Mouse (Mus musculus) forebrain, embryonic 11.5 days (tissue): ENCODE data around the gene Eci1. TPM values are rescaled to one million over a fixed set of nuclear protein-coding genes. Genes with fewer than 3 reads are reported as not detected.
"Not testable (repeated sequence)": the region's sequence is repeated elsewhere in the genome, so short reads cannot be mapped to it uniquely, and the experiment has no call there.

ENCODE experiments used
- ATAC-seq: fragments of 200-750 bp; cut with Nextera tagmentation; replicated peaks from 2 replicates; pipeline ENCODE4 v1.8.0; 2017; ENCODE audit warnings: moderate TSS enrichment; ENCODE audit not compliant: low FRiP score
- DNase-seq: peaks from one replicate; pipeline ENCODE4 v3.0.0-alpha.2; 2017; ENCODE audit warnings: low spot score
- H3K27ac ChIP-seq: fragments of 300-500 bp; sonication (generic); 2 replicates; pipeline ENCODE4 v1.5.1; 2014; ENCODE audit warnings: low read depth, low read length
- H3K27me3 ChIP-seq: fragments of 300-500 bp; sonication (generic); 2 replicates; pipeline ENCODE4 v1.6.1; 2014; ENCODE audit warnings: mild to moderate bottlenecking, low read length, mixed read lengths; ENCODE audit not compliant: control insufficient read depth, insufficient read depth
- H3K36me3 ChIP-seq: fragments of 300-500 bp; sonication (generic); 2 replicates; pipeline ENCODE4 v1.6.1; 2014; ENCODE audit warnings: mild to moderate bottlenecking, low read length, moderate library complexity, mixed read lengths; ENCODE audit not compliant: control insufficient read depth, insufficient read depth
- H3K4me1 ChIP-seq: fragments of 300-500 bp; sonication (generic); replicated peaks from 2 replicates; pipeline ENCODE4 v1.6.1; 2014; ENCODE audit warnings: low read length, mixed read lengths; ENCODE audit not compliant: control insufficient read depth, insufficient read depth
- H3K4me2 ChIP-seq: fragments of 300-500 bp; sonication (generic); 2 replicates; pipeline ENCODE4 v1.6.1; 2014; ENCODE audit warnings: low read depth, mild to moderate bottlenecking, low read length, moderate library complexity, mixed read lengths; ENCODE audit not compliant: severe bottlenecking
- H3K4me3 ChIP-seq: fragments of 300-500 bp; sonication (generic); 2 replicates; pipeline ENCODE4 v1.5.1; 2014; ENCODE audit warnings: low read depth, low read length
- H3K9ac ChIP-seq: fragments of 300-500 bp; sonication (generic); 2 replicates; pipeline ENCODE4 v1.6.1; 2014; ENCODE audit warnings: low read length
- H3K9me3 ChIP-seq: fragments of 300-500 bp; sonication (generic); 2 replicates; pipeline ENCODE4 v1.6.1; 2016; ENCODE audit warnings: low read length, mixed read lengths; ENCODE audit not compliant: control insufficient read depth
- WGBS: fragments of 180-500 bp; shearing (Covaris S2); extraction: QIAGEN DNeasy Blood & Tissue Kit; methylation state at CpG from one replicate; pipeline ENCODE4 v1.1.7; 2014; 5-methylcytosine and 5-hydroxymethylcytosine counted together
- polyA plus RNA-seq: library from polyadenylated mRNA; unstranded; fragments of >200 nt; fragmentation: Nextera tagmentation; extraction: Ambion mirVana; gene quantifications from 2 replicates; pipeline ENCODE4 v1.2.1, GENCODE M21; 2014

Eci1 gene
- polyA plus RNA-seq, 1 experiment from 2014 or later = 68.7 TPM

DNA sequence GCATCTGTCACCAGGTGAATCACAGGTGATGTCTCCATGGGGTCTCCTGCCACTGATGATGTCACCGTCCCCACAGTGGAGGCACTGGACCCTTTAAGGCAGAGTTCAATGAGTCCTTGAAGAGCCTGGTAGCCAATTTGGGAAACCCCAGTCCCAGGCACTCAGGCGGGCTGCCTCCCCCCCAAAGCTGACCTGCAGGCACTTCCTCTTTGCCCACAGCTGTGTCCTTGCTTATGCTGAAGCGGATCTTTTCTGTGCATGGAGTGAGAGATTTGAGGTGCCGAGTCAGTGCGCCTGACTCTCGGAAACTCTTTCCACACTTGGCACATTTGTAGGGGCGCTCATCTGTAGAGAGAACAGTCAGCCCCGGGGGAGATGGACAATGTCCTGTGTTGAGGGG lies 20.1 kb downstream of the Eci1 start:
- WGBS = 94% methylated on average over 8 of the region's 8 CpGs
- H3K36me3 ChIP-seq = peaks cover 13% of the 10 kb centered on the region
- H3K4me2 ChIP-seq = no peak overlapping the region
- DNase-seq = no peak
- H3K27me3 ChIP-seq = no peaks in the 10 kb centered on the region
- H3K4me3 ChIP-seq = no peak overlapping the region
- H3K9ac ChIP-seq = no peak overlapping the region
- H3K27ac ChIP-seq = no peak overlapping the region
- ATAC-seq = no peak
- no peaks in the 10 kb centered on the region for H3K4me1 ChIP-seq
- H3K9me3 ChIP-seq = no peaks in the 10 kb centered on the region

GRCm38 (mm10) chr17:24449507-24449906 lies 23.1 kb downstream of the Eci1 start:
- no peaks in the 10 kb centered on the region for H3K27me3 ChIP-seq
- DNase-seq (no peak), ATAC-seq (no peak)
- H3K4me2 ChIP-seq = no peak overlapping the region
- no peak overlapping the region for H3K4me3 ChIP-seq
- H3K9ac ChIP-seq = no peak overlapping the region
- H3K9me3 ChIP-seq = no peaks in the 10 kb centered on the region
- peaks cover 4% of the 10 kb centered on the region; the same call in 1 of the 2 replicates for H3K36me3 ChIP-seq
- H3K4me1 ChIP-seq = peaks cover 7% of the 10 kb centered on the region; the same call in 1 of the 2 replicates
- no peak overlapping the region for H3K27ac ChIP-seq
- 94% methylated on average over 6 of the region's 6 CpGs for WGBS

DNA sequence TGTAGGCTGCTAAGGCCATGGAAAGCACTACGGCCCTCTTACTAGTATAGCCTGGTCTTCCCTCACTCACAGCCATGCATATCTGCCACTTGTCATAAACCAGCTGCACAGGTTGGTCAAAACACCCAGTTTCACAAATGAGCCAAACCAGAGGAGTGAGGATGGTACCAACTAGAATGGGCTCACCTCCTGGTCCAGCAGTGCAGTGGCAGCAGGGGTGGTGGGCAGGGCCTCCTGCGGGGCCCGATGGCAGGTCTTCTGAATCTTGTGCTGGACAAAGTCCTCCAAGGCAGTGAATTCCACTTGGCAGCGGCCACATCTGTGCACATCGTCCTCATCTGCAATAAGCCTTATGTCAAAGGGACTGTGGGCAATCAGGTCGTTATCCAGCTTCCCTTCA lies 24.8 kb downstream of the Eci1 start:
- WGBS = 95% methylated on average over 6 of the region's 6 CpGs
- no peak overlapping the region for H3K4me3 ChIP-seq
- H3K4me2 ChIP-seq = no peak overlapping the region
- H3K4me1 ChIP-seq = peaks cover 7% of the 10 kb centered on the region; the same call in 1 of the 2 replicates
- no peaks in the 10 kb centered on the region for H3K27me3 ChIP-seq
- no peaks in the 10 kb centered on the region for H3K9me3 ChIP-seq
- DNase-seq (no peak), ATAC-seq (no peak)
- no peak overlapping the region for H3K27ac ChIP-seq
- peaks cover 3% of the 10 kb centered on the region; the same call in 1 of the 2 replicates for H3K36me3 ChIP-seq
- no peak overlapping the region for H3K9ac ChIP-seq

DNA sequence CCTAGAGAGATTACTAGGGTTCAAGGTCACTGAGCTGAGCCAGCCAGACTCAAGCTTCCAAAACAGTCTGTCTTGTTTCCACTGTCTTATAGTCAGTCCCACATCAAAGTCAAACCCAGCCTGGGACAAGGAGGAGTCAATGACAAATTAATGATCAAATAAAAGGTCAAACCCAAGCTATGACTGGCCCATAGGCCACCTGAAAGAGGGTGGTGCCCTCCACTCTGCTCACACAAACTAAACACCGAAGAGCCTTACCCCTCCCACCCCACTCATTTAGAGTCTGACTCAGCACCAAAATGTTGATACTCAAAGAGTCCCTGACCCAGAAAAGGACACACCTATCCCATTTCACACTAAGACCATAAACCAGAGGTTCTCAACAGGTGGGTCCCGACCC lies 26.9 kb downstream of the Eci1 start:
- H3K9me3 ChIP-seq = no peaks in the 10 kb centered on the region
- no peaks in the 10 kb centered on the region for H3K27me3 ChIP-seq
- ATAC-seq = no peak
- peaks cover 7% of the 10 kb centered on the region; the same call in 1 of the 2 replicates for H3K4me1 ChIP-seq
- H3K4me3 ChIP-seq = no peak overlapping the region
- peaks cover 3% of the 10 kb centered on the region; the same call in 1 of the 2 replicates for H3K36me3 ChIP-seq
- 92% methylated on average over 2 of the region's 2 CpGs for WGBS
- H3K4me2 ChIP-seq = no peak overlapping the region
- no peak for DNase-seq
- no peak overlapping the region; the same call in 1 of the 2 replicates for H3K9ac ChIP-seq
- no peak overlapping the region for H3K27ac ChIP-seq

DNA sequence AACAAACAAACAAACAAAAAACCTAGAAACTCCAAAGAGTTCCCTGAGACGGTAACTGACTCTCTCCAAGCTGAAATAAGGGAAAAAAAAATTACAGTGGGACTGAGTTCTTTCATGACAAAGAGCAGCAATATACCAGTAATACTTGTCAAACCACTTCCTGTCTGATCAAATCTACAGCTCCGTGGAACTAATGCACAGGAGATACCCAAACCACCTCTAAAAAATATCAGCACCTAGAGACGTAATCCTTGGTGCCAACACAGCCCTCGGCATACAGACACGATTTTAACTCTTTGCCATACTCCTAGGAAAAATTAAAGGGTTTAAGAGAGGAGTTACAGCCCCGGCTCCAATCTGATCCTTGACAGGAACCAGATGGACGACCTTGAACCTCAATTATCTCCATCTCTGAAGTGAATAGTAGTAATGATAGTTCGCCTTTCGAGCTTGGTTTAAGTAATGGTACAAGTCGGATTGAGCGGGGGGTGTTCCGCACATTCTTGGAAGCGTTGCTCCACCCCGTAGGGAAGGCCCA lies 27.8 kb downstream of the Eci1 start:
- Histone ChIP-seq H3K9ac (peak overlapping the region; percentile 92), H3K36me3 (peaks cover 3% of the 10 kb centered on the region; the same call in 1 of the 2 replicates), H3K4me3 (peak overlapping the region; percentile 78), H3K9me3 (no peaks in the 10 kb centered on the region), H3K4me1 (peaks cover 7% of the 10 kb centered on the region; the same call in 1 of the 2 replicates), H3K27me3 (no peaks in the 10 kb centered on the region), H3K4me2 (peak overlapping the region; percentile 60), H3K27ac (peak overlapping the region; percentile 90; the same call in 1 of the 2 replicates)
- no peak for DNase-seq
- ATAC-seq = no peak
- WGBS = 11% methylated on average over 14 of the region's 14 CpGs

GRCm38 (mm10) chr17:24454756-24455522 lies 28.5 kb downstream of the Eci1 start:
- WGBS = under 1% methylated on average over 67 of the region's 67 CpGs
- Histone ChIP-seq H3K27ac (peak overlapping the region; percentile 90), H3K4me3 (peak overlapping the region; percentile 78), H3K9me3 (no peaks in the 10 kb centered on the region), H3K4me2 (peak overlapping the region; percentile 60), H3K27me3 (no peaks in the 10 kb centered on the region), H3K9ac (peak overlapping the region; percentile 92), H3K36me3 (no peaks in the 10 kb centered on the region), H3K4me1 (peaks cover 7% of the 10 kb centered on the region; the same call in 1 of the 2 replicates)
- DNase-seq (peak; percentile 99), ATAC-seq (peak; percentile 93)

DNA sequence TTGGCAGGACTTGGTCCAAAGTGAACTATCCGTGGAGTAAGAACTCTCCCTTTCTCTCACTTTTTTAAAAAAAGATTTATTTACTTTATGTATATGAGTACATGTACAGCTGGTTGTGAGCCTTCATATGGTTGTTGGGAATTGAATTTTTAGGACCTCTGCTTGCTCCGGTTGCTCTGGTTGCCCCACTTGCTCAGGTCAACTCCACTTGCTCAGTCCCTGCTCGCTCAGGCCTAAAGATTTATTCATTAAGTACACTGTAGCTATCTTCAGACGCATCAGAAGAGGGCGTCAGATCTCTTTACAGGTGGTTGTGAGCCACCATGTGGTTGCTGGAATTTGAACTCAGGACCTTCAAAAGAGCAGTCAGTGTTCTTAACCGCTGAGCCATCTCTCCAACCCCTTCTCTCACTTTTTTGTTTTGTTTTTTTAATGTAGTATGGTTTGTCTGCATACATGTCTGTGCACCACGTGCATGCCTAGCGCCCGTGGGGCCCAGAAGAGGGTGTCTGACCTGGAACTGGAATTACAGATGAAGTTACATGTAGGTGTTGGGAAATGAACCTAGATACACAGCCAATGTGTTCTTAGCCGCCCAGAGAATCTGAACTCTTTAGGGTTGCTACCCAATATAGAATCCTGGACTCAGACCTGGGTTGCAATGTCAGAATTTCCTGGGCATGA lies 29.2 kb downstream of the Eci1 start:
- not testable (repeated sequence) for H3K9ac ChIP-seq, H3K4me3 ChIP-seq, H3K36me3 ChIP-seq, ATAC-seq, H3K27ac ChIP-seq, H3K4me2 ChIP-seq, DNase-seq, H3K27me3 ChIP-seq, H3K9me3 ChIP-seq, H3K4me1 ChIP-seq
- 51% methylated on average over 10 of the region's 10 CpGs for WGBS

- Histone ChIP-seq H3K4me2 (no peak overlapping the region), H3K27ac (no peak overlapping the region), H3K9me3 (no peaks in the 10 kb centered on the region), H3K4me1 (no peaks in the 10 kb centered on the region), H3K36me3 (no peaks in the 10 kb centered on the region), H3K4me3 (no peak overlapping the region), H3K9ac (no peak overlapping the region), H3K27me3 (no peaks in the 10 kb centered on the region)
- ATAC-seq = no peak
- no peak for DNase-seq
- 69% methylated on average over 2 of the region's 2 CpGs for WGBS
These were observed 35.1 kb downstream of the Eci1 start for GRCm38 (mm10) chr17:24461580-24461979.
